Mouse (Mus musculus): ENCODE measurements around the gene 6430571L13Rik. TPM values are rescaled to one million over a fixed set of nuclear protein-coding genes. Genes with fewer than 3 reads are reported as not detected.
A peak's percentile ranks its signal among the peaks of the same experiment; 100 is the strongest.

The 6430571L13Rik gene
- total and polyA plus RNA-seq, 3 experiments: 0.35 TPM; not detected in 1

GRCm38 (mm10) chr9:107338172-107338883 lies 2.1 kb upstream of the 6430571L13Rik start, which contains the start of gene Hemk1:
Gene Hemk1, minus strand, starts transcription at chr9:107338350.
- Histone ChIP-seq H3K79me2 (ENCODE audit: control insufficient read depth, insufficient read depth, low read length, poor library complexity) (peaks cover 4% of the 10 kb centered on the region; the same call in 1 of the 2 replicates), H3K36me3 (ENCODE audit: control insufficient read depth in 1 of 2, insufficient read depth in 2 of 2, low read length in 2 of 2) (peaks cover 0 to 13% of the 10 kb centered on the region in 2 experiments; a peak in 2 of 4 replicates), H3K27me3 (ENCODE audit: control insufficient read depth in 1 of 2, insufficient read depth in 2 of 2, low read length in 2 of 2) (no peaks in the 10 kb centered on the region), H3K4me1 (ENCODE audit: control insufficient read depth in 1 of 2, insufficient read depth in 2 of 2, low read length in 2 of 2) (peaks cover 0 to 23% of the 10 kb centered on the region in 2 experiments; a peak in 2 of 4 replicates), H3K4me3 (ENCODE audit: control insufficient read depth in 1 of 2, insufficient read depth in 1 of 2, low read depth in 2 of 2, low read length in 2 of 2) (peak within 1 kb of the TSS; percentile 86 to 98), H3K27ac (ENCODE audit: control insufficient read depth, low read depth, low read length) (peak within 1 kb of the TSS; percentile 71), H3K9ac (ENCODE audit: control insufficient read depth, low read depth, low read length, poor library complexity, severe bottlenecking) (peak within 1 kb of the TSS; percentile 94), H3K9me3 (replicated peaks; ENCODE audit: insufficient read depth, low read length) (no peaks in the 10 kb centered on the region)
- DNase-seq (ENCODE audit: low read depth, low spot score): peak; percentile 94
- TF ChIP-seq TAL1 (IDR thresholded peaks at IDR 0.05; ENCODE audit: low read length) (no peak), POLR2AphosphoS2 (IDR thresholded peaks at IDR 0.05; ENCODE audit: low read length) (peak; percentile 63; the same call in 1 of the 2 replicates), ELF1 (IDR thresholded peaks at IDR 0.05; ENCODE audit: low read depth, low read length) (peak; percentile 83), MAZ (IDR thresholded peaks at IDR 0.05; ENCODE audit: low read depth, low read length) (peak; percentile 99), GABPA (IDR thresholded peaks at IDR 0.05; ENCODE audit: low read depth, low read length) (no peak), E2F4 (IDR thresholded peaks at IDR 0.05; ENCODE audit: borderline replicate concordance, low read depth, low read length) (peak; percentile 20; the same call in 1 of the 2 replicates), ZNF384 (IDR thresholded peaks at IDR 0.05; ENCODE audit: low read depth, low read length) (no peak), NRF1 (IDR thresholded peaks at IDR 0.05; ENCODE audit: insufficient read depth, low read depth, low read length, poor library complexity, severe bottlenecking) (no peak), KAT2A (conservative IDR thresholded peaks at IDR 0.05; ENCODE audit: low read depth, low read length) (peak; percentile 61; the same call in 1 of the 2 replicates), UBTF (IDR thresholded peaks at IDR 0.05; ENCODE audit: borderline replicate concordance, insufficient read depth, low read depth, low read length) (no peak), HCFC1 (IDR thresholded peaks at IDR 0.05; ENCODE audit: low read depth, low read length) (peak; percentile 94), EP300 (IDR thresholded peaks at IDR 0.05; ENCODE audit: low read depth in 1 of 2, low read length in 2 of 2) (peak in 1 of 2 experiments; percentile 29; a peak in 2 of 4 replicates), JUND (IDR thresholded peaks at IDR 0.05; ENCODE audit: low read depth, low read length) (no peak; the same call in 1 of the 2 replicates), USF1 (IDR thresholded peaks at IDR 0.05; ENCODE audit: low read depth, low read length) (no peak), CHD1 (IDR thresholded peaks at IDR 0.05; ENCODE audit: low read depth, low read length) (peak; percentile 88), MAFK (IDR thresholded peaks at IDR 0.05; ENCODE audit: borderline replicate concordance, low read depth, low read length) (no peak; the same call in 1 of the 2 replicates), POLR2AphosphoS5 (IDR thresholded peaks at IDR 0.05; ENCODE audit: borderline replicate concordance, low read depth, low read length) (no peak), RAD21 (IDR thresholded peaks at IDR 0.05; ENCODE audit: low read depth, low read length) (no peak), ETS1 (IDR thresholded peaks at IDR 0.05; ENCODE audit: low read depth, low read length) (peak; percentile 60; the same call in 1 of the 2 replicates), ZC3H11A (IDR thresholded peaks at IDR 0.05; ENCODE audit: low read depth, low read length) (no peak), BHLHE40 (IDR thresholded peaks at IDR 0.05; ENCODE audit: borderline replicate concordance, low read depth, low read length) (no peak), USF2 (IDR thresholded peaks at IDR 0.05; ENCODE audit: borderline replicate concordance in 1 of 2, insufficient read depth in 1 of 2, low read depth in 1 of 2, low read length in 2 of 2) (no peak), MEF2A (IDR thresholded peaks at IDR 0.05; ENCODE audit: extremely low read depth, insufficient replicate concordance, low read depth, low read length, poor library complexity, severe bottlenecking) (no peak), CHD2 (IDR thresholded peaks at IDR 0.05; ENCODE audit: low read length) (no peak), GATA1 (IDR thresholded peaks at IDR 0.05; ENCODE audit: low read depth, low read length) (peak; percentile 8; the same call in 1 of the 2 replicates), POLR2A (IDR thresholded peaks at IDR 0.05; ENCODE audit: control insufficient read depth in 1 of 2, insufficient read depth in 1 of 2, low read depth in 1 of 2, low read length in 2 of 2, poor library complexity in 1 of 2) (peak; percentile 69 to 88), SIN3A (IDR thresholded peaks at IDR 0.05; ENCODE audit: low read length) (peak; percentile 84), SMC3 (IDR thresholded peaks at IDR 0.05; ENCODE audit: low read depth, low read length) (no peak; the same call in 1 of the 2 replicates), TCF12 (IDR thresholded peaks at IDR 0.05; ENCODE audit: low read depth, low read length) (peak; percentile 76), NELFE (IDR thresholded peaks at IDR 0.05; ENCODE audit: low read depth, low read length) (peak; percentile 78), MAX (IDR thresholded peaks at IDR 0.05; ENCODE audit: low read length) (peak; percentile 76), CTCF (IDR thresholded peaks at IDR 0.05 in 2 of 3, conservative IDR thresholded peaks at IDR 0.05 in 1 of 3; ENCODE audit: control insufficient read depth in 1 of 3, insufficient read depth in 1 of 3, low read depth in 2 of 3, low read length in 3 of 3, poor library complexity in 1 of 3, severe bottlenecking in 1 of 3) (no peak), ZKSCAN1 (IDR thresholded peaks at IDR 0.05; ENCODE audit: low read depth, low read length) (no peak), ZMIZ1 (IDR thresholded peaks at IDR 0.05; ENCODE audit: low read depth, low read length) (peak; percentile 68; the same call in 1 of the 2 replicates), RCOR1 (IDR thresholded peaks at IDR 0.05; ENCODE audit: low read depth, low read length) (peak; percentile 76)
